Mouse (Mus musculus) kidney, postnatal 25 days (tissue): ENCODE data around the gene Krtap16-1.

Experiments
- DNase-seq, 2 experiments: peaks; one replicate each; pipeline ENCODE4 v3.0.0; 2021; ENCODE audit warnings: mixed read lengths in 2 of 2

Krtap16-1 gene

GRCm38 (mm10) chr11:99986180-99986647 is at the start of gene Krtap16-1:
Gene Krtap16-1, minus strand, starts transcription at chr11:99986597.
- DNase-seq: no peak

- no peak for DNase-seq
These were observed 43.4 kb upstream of the Krtap16-1 start, which contains the start of gene Krt33b for GRCm38 (mm10) chr11:100029768-100030167. Gene Krt33b, minus strand, starts transcription at chr11:100029868.

GRCm38 (mm10) chr11:100021438-100021837 is 35.0 kb upstream of the Krtap16-1 start:
- DNase-seq: no peak

GRCm38 (mm10) chr11:100019466-100019865 is 33.1 kb upstream of the Krtap16-1 start:
- no peak for DNase-seq

- no peak for DNase-seq
These were observed 29.7 kb upstream of the Krtap16-1 start, which contains the start of gene Krt33a for GRCm38 (mm10) chr11:100016112-100016511. Gene Krt33a, minus strand, starts transcription at chr11:100016212.

GRCm38 (mm10) chr11:100013691-100014171 is 27.3 kb upstream of the Krtap16-1 start:
- DNase-seq: no peak

GRCm38 (mm10) chr11:100010682-100011081 is 24.3 kb upstream of the Krtap16-1 start:
- DNase-seq: no peak

GRCm38 (mm10) chr11:100008336-100008735 is 21.9 kb upstream of the Krtap16-1 start:
- no peak for DNase-seq

- no peak for DNase-seq
These were observed 20.2 kb upstream of the Krtap16-1 start for GRCm38 (mm10) chr11:100006624-100007023.

GRCm38 (mm10) chr11:100005905-100006304 is 19.5 kb upstream of the Krtap16-1 start:
- DNase-seq: no peak

- peak; percentile 39 to 58 for DNase-seq
These were observed 18.4 kb upstream of the Krtap16-1 start for GRCm38 (mm10) chr11:100004846-100005245.

- DNase-seq: no peak
These were observed 12.7 kb upstream of the Krtap16-1 start for GRCm38 (mm10) chr11:99999091-99999490.

GRCm38 (mm10) chr11:99994384-99994661 is 7.9 kb upstream of the Krtap16-1 start:
- DNase-seq: no peak

GRCm38 (mm10) chr11:99993620-99994383 is 7.4 kb upstream of the Krtap16-1 start, which contains the start of gene Krtap17-1:
Gene Krtap17-1, minus strand, starts transcription at chr11:99993994.
- DNase-seq: no peak

GRCm38 (mm10) chr11:99990571-99990970 is 4.2 kb upstream of the Krtap16-1 start:
- DNase-seq: no peak

- DNase-seq: no peak
These were observed 3.5 kb upstream of the Krtap16-1 start for GRCm38 (mm10) chr11:99989881-99990405.

- no peak for DNase-seq
These were observed 2.1 kb upstream of the Krtap16-1 start for GRCm38 (mm10) chr11:99988530-99988929.

GRCm38 (mm10) chr11:99985291-99986092 is 905 bp downstream of the Krtap16-1 start:
- DNase-seq: peak in 1 of 2 experiments; percentile 37

GRCm38 (mm10) chr11:99983442-99983841 is 3.0 kb downstream of the Krtap16-1 start:
- DNase-seq: no peak

GRCm38 (mm10) chr11:99982731-99983130 is 3.7 kb downstream of the Krtap16-1 start:
- DNase-seq: no peak

GRCm38 (mm10) chr11:99978953-99979352 is 7.4 kb downstream of the Krtap16-1 start, which contains the start of gene Krtap29-1:
Gene Krtap29-1, minus strand, starts transcription at chr11:99979053.
- no peak for DNase-seq

GRCm38 (mm10) chr11:99965961-99966360 is 20.4 kb downstream of the Krtap16-1 start:
- no peak for DNase-seq

- DNase-seq: no peak
These were observed 22.2 kb downstream of the Krtap16-1 start for GRCm38 (mm10) chr11:99964213-99964612.
